Comparison of ENCODE assay signal across 29 mouse cellular contexts in genomic region chr17:5385694-5386093, GRCm38 (mm10). TPM values are rescaled to one million over a fixed set of nuclear protein-coding genes. Genes with fewer than 3 reads are reported as not detected.
"Had no signal": no experiment of that assay in that cellular context is flagged by ENCODE, and none has a peak within 500 bp of the region (broad histone marks: within the 10 kb centered on the region; RNA-seq: fewer than 3 reads in every experiment).

No protein-coding gene starts in this region.

- DNase-seq: cerebellum, adult 2 months; cerebellum, adult 8-10 months; cerebellum, adult 9-10 months; cerebellum, adult 9-11 months; cerebellum, postnatal 10 days; cerebellum, postnatal 14 days; cerebellum, postnatal 25 days; cerebellum, postnatal 36 days; embryo, embryonic 11 days; forebrain, postnatal 0 days; gastrocnemius, adult 2 months; gastrocnemius, postnatal 10 days; gastrocnemius, postnatal 14 days; gastrocnemius, postnatal 25 days; gastrocnemius, postnatal 36 days; heart, adult 11 months; heart, adult 18-20 months; heart, adult 2 months had no signal

RNA-seq across cellular contexts. Expression of gene Ldhal6b, which starts 32.9 kb away (rescaled TPM):
- polyA plus RNA-seq: embryonic facial prominence, embryonic 10.5 days; embryonic facial prominence, embryonic 11.5 days; embryonic facial prominence, embryonic 13.5 days; embryonic facial prominence, embryonic 15.5 days; erythroblast, embryonic 14.5 days; forebrain, embryonic 10.5 days; forebrain, embryonic 11.5 days; forebrain, embryonic 13.5 days; forebrain, embryonic 14.5 days; forebrain, embryonic 15.5 days; forebrain, embryonic 16.5 days; forebrain, postnatal 0 days had no signal
